Mouse (Mus musculus): ENCODE measurements at regions not wholly inside any gene's neighbourhood (a gene's known extent, or its start where the extent isn't known, plus 50 kb on each side); places are given as distances from the start of the nearest gene placed in this dataset.

DNA sequence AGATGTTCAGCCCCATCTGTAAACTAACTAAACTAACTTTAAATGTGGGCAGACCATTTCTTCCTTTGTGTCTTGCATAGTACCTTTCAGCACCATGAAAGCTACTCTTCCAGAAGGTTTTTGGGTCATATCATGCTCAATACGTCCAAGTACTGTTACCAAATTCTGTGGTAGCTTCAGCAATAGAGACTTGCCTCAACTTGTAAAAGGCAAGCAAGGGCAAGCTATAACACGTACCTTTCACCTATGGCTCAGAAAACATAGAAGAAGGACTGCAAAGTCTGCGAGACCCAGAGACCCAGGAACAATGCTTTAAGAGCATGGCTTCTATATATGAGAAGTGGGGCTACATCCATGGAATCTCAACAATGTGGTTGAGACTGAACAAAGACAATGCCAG lies 701.6 kb upstream of the Adgra3 start:
- Histone ChIP-seq H3K4me3 (replicated peaks; ENCODE audit: low read length) (no peak overlapping the region), H3K27me3 (ENCODE audit: insufficient read depth, low read length) (no peaks in the 10 kb centered on the region), H3K4me1 (replicated peaks; ENCODE audit: low read depth, low read length) (no peaks in the 10 kb centered on the region), H3K36me3 (ENCODE audit: insufficient read depth, low read length) (no peaks in the 10 kb centered on the region), H3K9me3 (ENCODE audit: low read length) (no peaks in the 10 kb centered on the region)
- TF ChIP-seq POU5F1 (IDR thresholded peaks at IDR 0.05; ENCODE audit: borderline replicate concordance, low read length), result no peak
- no peak for TF ChIP-seq NANOG (IDR thresholded peaks at IDR 0.05; ENCODE audit: borderline replicate concordance, low read length)
- no peak for TF ChIP-seq CTCF (conservative IDR thresholded peaks at IDR 0.05; ENCODE audit: low read length)

DNA sequence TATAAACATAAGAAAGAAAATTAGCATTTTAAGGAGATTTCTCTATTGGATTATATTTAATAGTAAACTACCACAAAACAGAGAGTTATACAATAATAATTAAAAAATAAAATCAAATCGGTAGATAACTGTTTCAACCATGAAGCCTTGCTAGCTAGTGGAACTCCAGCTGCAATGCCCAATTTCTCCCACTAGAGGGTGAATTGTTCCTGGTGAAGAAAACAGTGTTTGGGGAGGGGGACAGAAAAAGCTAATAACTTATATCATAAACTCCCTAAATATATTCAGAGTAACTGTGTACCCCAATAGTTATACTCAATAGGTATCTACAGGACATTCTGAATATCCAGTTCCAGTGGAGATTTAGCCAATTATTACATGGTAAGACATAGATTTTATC lies 694.0 kb upstream of the Adgra3 start:
- Histone ChIP-seq H3K9me3 (ENCODE audit: low read length) (no peaks in the 10 kb centered on the region), H3K36me3 (ENCODE audit: insufficient read depth, low read length) (no peaks in the 10 kb centered on the region), H3K4me3 (replicated peaks; ENCODE audit: low read length) (no peak overlapping the region), H3K4me1 (replicated peaks; ENCODE audit: low read depth, low read length) (no peaks in the 10 kb centered on the region), H3K27me3 (ENCODE audit: insufficient read depth, low read length) (no peaks in the 10 kb centered on the region)
- TF ChIP-seq CTCF (conservative IDR thresholded peaks at IDR 0.05; ENCODE audit: low read length) (peak; percentile 88), POU5F1 (IDR thresholded peaks at IDR 0.05; ENCODE audit: borderline replicate concordance, low read length) (no peak), NANOG (IDR thresholded peaks at IDR 0.05; ENCODE audit: borderline replicate concordance, low read length) (no peak)

DNA sequence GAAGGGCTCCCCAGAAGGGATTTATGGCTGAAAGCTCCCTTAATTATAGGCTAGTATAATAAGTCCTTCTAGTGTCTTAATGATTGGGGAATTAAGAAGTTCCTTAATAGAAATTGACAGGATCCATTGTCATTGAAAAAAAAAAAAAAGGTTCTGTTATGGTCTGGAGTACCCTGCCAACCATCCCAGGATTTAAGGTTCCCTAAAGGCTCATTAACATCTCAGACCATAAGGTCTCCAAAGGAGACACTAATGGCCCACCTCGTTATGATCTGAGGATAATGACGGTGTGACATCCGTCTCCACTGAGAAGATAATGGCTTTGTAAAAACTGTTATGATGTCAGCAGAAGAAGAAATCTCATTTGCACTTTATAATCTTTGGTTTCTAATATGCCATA lies 692.6 kb upstream of the Adgra3 start:
- Histone ChIP-seq H3K36me3 (ENCODE audit: insufficient read depth, low read length) (no peaks in the 10 kb centered on the region), H3K27me3 (ENCODE audit: insufficient read depth, low read length) (no peaks in the 10 kb centered on the region), H3K9me3 (ENCODE audit: low read length) (no peaks in the 10 kb centered on the region), H3K4me1 (replicated peaks; ENCODE audit: low read depth, low read length) (no peaks in the 10 kb centered on the region), H3K4me3 (replicated peaks; ENCODE audit: low read length) (no peak overlapping the region)
- no peak for TF ChIP-seq POU5F1 (IDR thresholded peaks at IDR 0.05; ENCODE audit: borderline replicate concordance, low read length)
- TF ChIP-seq CTCF (conservative IDR thresholded peaks at IDR 0.05; ENCODE audit: low read length), result no peak
- TF ChIP-seq NANOG (IDR thresholded peaks at IDR 0.05; ENCODE audit: borderline replicate concordance, low read length), result no peak

DNA sequence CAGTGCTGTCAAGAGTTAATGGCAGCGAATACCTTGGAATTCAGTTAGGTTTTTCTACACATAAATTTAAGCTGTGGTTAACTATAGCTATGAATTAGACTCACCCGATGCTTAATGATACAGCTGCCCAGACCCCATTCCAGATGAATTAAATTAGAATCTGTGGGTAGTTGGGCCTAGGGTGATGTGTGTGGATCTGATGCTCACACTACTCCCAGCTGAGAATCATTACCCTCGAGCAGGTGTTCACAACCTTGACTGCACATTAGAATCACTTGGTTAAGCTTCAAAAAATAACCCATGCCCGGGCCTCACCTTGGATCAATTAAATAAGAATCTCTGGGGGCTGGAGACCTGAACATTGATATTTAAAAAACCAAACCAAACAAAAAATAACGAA lies 684.2 kb upstream of the Adgra3 start:
- 0 out of 2 replicates have a peak, but pooled peaks cover 4% of the 10 kb centered on the region for H3K4me1 ChIP-seq (replicated peaks; ENCODE audit: low read depth, low read length)
- no peaks in the 10 kb centered on the region for H3K9me3 ChIP-seq (ENCODE audit: low read length)
- no peak overlapping the region for H3K4me3 ChIP-seq (replicated peaks; ENCODE audit: low read length)
- no peak for TF ChIP-seq POU5F1 (IDR thresholded peaks at IDR 0.05; ENCODE audit: borderline replicate concordance, low read length)
- no peak for TF ChIP-seq CTCF (conservative IDR thresholded peaks at IDR 0.05; ENCODE audit: low read length)
- no peak for TF ChIP-seq NANOG (IDR thresholded peaks at IDR 0.05; ENCODE audit: borderline replicate concordance, low read length)
- no peaks in the 10 kb centered on the region for H3K27me3 ChIP-seq (ENCODE audit: insufficient read depth, low read length)
- H3K36me3 ChIP-seq (ENCODE audit: insufficient read depth, low read length), result no peaks in the 10 kb centered on the region

DNA sequence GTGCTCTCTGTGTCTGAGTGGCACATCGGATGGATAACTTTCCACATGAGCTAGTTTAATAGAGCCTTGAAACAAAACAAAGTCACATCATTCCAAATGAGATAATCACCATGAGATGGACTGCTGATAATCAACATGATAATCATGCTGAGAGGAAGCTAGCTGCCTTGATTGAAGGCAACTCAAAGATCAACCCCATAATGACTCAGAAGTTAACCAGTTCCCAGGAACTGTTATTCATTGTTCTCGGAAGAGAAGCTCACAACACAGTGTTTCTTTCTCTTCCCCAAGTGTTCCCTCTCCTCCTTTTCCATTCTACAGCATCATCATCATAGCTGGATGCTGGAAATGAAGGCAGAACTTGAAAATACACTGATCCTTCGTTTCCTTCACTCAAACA lies 674.9 kb upstream of the Adgra3 start:
- TF ChIP-seq NANOG (IDR thresholded peaks at IDR 0.05; ENCODE audit: borderline replicate concordance, low read length), result no peak
- no peak for TF ChIP-seq CTCF (conservative IDR thresholded peaks at IDR 0.05; ENCODE audit: low read length)
- no peak for TF ChIP-seq POU5F1 (IDR thresholded peaks at IDR 0.05; ENCODE audit: borderline replicate concordance, low read length)
- no peaks in the 10 kb centered on the region for H3K27me3 ChIP-seq (ENCODE audit: insufficient read depth, low read length)
- H3K4me1 ChIP-seq (replicated peaks; ENCODE audit: low read depth, low read length), result 0 out of 2 replicates have a peak, but pooled peaks cover 4% of the 10 kb centered on the region
- H3K9me3 ChIP-seq (ENCODE audit: low read length), result no peaks in the 10 kb centered on the region
- H3K4me3 ChIP-seq (replicated peaks; ENCODE audit: low read length), result no peak overlapping the region
- H3K36me3 ChIP-seq (ENCODE audit: insufficient read depth, low read length), result no peaks in the 10 kb centered on the region

DNA sequence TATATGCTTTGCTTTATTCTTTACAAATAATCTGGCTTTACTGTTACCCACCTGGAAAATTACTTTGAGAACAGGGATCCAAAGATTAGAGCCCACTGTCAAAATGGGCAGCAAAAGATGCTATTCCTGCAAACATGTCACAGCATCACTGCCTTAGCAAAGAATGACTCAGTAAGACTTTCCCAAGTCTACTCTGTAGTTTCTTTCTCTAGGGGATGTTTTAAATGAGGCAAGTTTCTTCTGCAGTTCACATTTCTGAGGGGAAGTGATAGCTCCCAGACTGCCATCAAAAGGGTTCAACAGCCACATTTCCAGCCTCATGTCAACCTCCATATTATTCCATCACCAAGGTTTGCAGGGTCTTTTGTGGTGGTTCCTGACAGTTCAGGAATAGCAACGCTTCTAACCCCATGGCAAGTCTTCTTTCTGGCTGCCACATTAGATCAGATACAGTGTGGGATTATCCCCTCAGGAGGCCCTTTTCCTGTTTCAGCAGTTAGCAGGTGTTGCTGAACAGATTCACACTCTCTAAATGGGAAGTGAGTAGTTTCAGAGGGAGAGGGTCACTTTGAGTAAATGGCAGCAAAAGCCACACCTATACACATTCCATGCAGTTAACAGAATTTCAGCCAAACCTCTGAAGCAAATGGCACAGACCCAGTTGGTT lies 669.7 kb upstream of the Adgra3 start:
- no peak for TF ChIP-seq POU5F1 (IDR thresholded peaks at IDR 0.05; ENCODE audit: borderline replicate concordance, low read length)
- no peak for TF ChIP-seq CTCF (conservative IDR thresholded peaks at IDR 0.05; ENCODE audit: low read length)
- TF ChIP-seq NANOG (IDR thresholded peaks at IDR 0.05; ENCODE audit: borderline replicate concordance, low read length), result no peak
- no peaks in the 10 kb centered on the region for H3K36me3 ChIP-seq (ENCODE audit: insufficient read depth, low read length)

DNA sequence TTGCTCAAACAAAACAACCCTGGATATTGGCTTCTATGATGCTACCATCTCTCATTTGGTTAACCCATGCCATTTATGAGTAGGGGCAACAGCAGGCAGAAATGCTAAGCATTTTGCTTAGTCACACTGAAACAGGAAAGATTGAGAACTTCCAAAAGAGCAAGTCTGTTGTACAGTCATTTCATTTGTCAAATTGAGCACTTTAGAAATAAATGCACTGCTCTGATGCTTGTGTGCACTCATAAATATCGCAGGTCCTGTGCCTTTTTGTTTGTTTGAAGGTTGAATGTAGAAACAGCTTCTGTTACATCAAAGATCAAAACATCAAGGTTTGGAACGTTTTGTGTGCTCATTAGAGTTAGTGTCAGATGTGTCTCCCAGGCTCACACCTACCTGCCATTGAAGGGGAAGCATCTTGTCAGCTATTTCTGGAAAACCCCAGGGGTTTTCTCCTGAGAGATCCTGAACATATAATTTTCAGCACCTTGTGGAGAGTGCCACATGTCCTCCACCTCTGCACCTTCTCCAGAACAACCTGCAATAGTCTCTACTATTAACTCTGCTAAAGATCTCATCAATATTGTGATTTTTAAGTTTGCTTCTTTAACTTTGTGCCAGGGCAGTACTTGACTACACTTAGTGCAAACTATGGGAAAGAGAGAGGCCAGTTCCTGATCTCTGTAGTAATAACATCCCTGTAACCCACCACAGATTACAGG lies 648.3 kb upstream of the Adgra3 start:
- no peaks in the 10 kb centered on the region for H3K4me1 ChIP-seq (replicated peaks; ENCODE audit: low read depth, low read length)
- no peak overlapping the region for H3K4me3 ChIP-seq (replicated peaks; ENCODE audit: low read length)
- no peaks in the 10 kb centered on the region for H3K9me3 ChIP-seq (ENCODE audit: low read length)
- H3K27me3 ChIP-seq (ENCODE audit: insufficient read depth, low read length), result no peaks in the 10 kb centered on the region
- TF ChIP-seq NANOG (IDR thresholded peaks at IDR 0.05; ENCODE audit: borderline replicate concordance, low read length) (no peak), POU5F1 (IDR thresholded peaks at IDR 0.05; ENCODE audit: borderline replicate concordance, low read length) (no peak), CTCF (conservative IDR thresholded peaks at IDR 0.05; ENCODE audit: low read length) (no peak)
- no peaks in the 10 kb centered on the region for H3K36me3 ChIP-seq (ENCODE audit: insufficient read depth, low read length)

More for the DNA sequence above, 669.7 kb upstream of the Adgra3 start:
- H3K27me3 ChIP-seq (ENCODE audit: insufficient read depth, low read length), result no peaks in the 10 kb centered on the region
- H3K4me1 ChIP-seq (replicated peaks; ENCODE audit: low read depth, low read length), result no peaks in the 10 kb centered on the region
- no peak overlapping the region for H3K4me3 ChIP-seq (replicated peaks; ENCODE audit: low read length)
- H3K9me3 ChIP-seq (ENCODE audit: low read length), result no peaks in the 10 kb centered on the region

DNA sequence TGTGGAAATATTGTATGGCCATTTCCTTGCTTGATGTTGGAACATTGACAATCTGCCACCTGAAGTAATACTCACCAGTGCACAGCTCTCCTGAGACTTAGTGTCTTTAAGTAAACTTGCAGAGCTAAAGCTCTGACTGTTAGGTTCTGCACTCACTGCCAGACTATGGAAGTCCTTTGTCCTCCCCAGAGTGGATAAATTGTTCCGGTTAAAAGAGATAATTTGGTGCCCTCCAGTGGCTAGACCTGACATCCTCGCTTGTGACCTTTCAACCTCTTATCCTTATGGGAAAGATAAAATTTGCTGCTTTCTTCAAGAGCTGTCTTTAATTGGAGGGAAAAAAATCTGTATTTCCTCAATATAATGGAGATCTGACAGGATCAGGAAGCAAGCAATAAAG lies 639.3 kb upstream of the Adgra3 start:
- no peaks in the 10 kb centered on the region for H3K27me3 ChIP-seq (ENCODE audit: insufficient read depth, low read length)
- H3K4me3 ChIP-seq (replicated peaks; ENCODE audit: low read length), result no peak overlapping the region
- no peaks in the 10 kb centered on the region for H3K36me3 ChIP-seq (ENCODE audit: insufficient read depth, low read length)
- H3K9me3 ChIP-seq (ENCODE audit: low read length), result no peaks in the 10 kb centered on the region
- peak; percentile 27; the same call in 1 of the 2 replicates for TF ChIP-seq CTCF (conservative IDR thresholded peaks at IDR 0.05; ENCODE audit: low read length)
- TF ChIP-seq POU5F1 (IDR thresholded peaks at IDR 0.05; ENCODE audit: borderline replicate concordance, low read length), result no peak
- TF ChIP-seq NANOG (IDR thresholded peaks at IDR 0.05; ENCODE audit: borderline replicate concordance, low read length), result no peak
- H3K4me1 ChIP-seq (replicated peaks; ENCODE audit: low read depth, low read length), result no peaks in the 10 kb centered on the region
